Mouse (Mus musculus): ENCODE results near the gene Emc6. TPM values are rescaled to one million over a fixed set of nuclear protein-coding genes. Genes with fewer than 3 reads are reported as not detected.

Emc6 gene
- polyA plus RNA-seq, 1 experiment from 2014 or later, result 134 TPM

DNA sequence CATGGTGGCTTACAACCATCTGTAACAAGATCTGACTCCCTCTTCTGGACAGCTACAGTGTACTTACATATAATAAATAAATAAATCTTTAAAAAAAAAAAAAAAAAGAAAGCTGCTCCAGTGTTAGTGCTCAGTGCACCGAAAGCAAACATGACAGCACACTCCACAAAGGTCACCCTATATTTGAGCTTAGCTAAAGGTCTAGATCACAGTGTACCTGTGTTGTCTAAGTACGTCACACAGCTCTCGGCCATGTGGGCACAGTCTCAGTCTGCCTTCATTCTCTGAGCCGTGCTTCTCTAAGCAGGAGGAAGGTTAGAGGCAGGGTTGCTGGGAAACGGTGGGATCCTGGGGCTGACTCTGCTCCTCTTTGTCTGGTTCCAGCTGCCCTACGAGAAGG lies 50.3 kb downstream of the Emc6 start:
- 93% methylated on average over 6 of the region's 6 CpGs for WGBS
- peaks cover 4% of the 10 kb centered on the region; the same call in 1 of the 2 replicates for H3K36me3 ChIP-seq (ENCODE audit: control insufficient read depth, insufficient read depth, low read length)

More for the DNA sequence above, 50.3 kb downstream of the Emc6 start:
- Histone ChIP-seq H3K9ac (ENCODE audit: low read depth, low read length) (no peak overlapping the region), H3K9me3 (ENCODE audit: control insufficient read depth, low read length) (no peaks in the 10 kb centered on the region), H3K4me3 (ENCODE audit: low read length) (no peak overlapping the region), H3K27me3 (ENCODE audit: control insufficient read depth, insufficient read depth, low read length) (no peaks in the 10 kb centered on the region), H3K4me1 (ENCODE audit: control insufficient read depth, insufficient read depth, low read length) (no peaks in the 10 kb centered on the region), H3K27ac (ENCODE audit: low read depth, low read length) (no peak overlapping the region), H3K4me2 (replicated peaks; ENCODE audit: low read depth, low read length) (no peak overlapping the region)
- no peak for ATAC-seq (ENCODE audit: low FRiP score, low TSS enrichment)

Other genes with a start within 250 kb of the Emc6 start
- gene Atp2a3, start 215.9 kb downstream of the Emc6 start, polyA plus RNA-seq (2014; fragmentation: Nextera tagmentation; extraction: Ambion mirVana), result 1.3 and 2.2 TPM in 2 replicates
- gene P2rx1, start 177.9 kb downstream of the Emc6 start, polyA plus RNA-seq (2014; fragmentation: Nextera tagmentation; extraction: Ambion mirVana), result 0.61 and 0.76 TPM in 2 replicates
- 2.2 and 2.8 TPM in 2 replicates for gene Camkk1, start 158.0 kb downstream of the Emc6 start, polyA plus RNA-seq (2014; fragmentation: Nextera tagmentation; extraction: Ambion mirVana)
- gene Ncbp3, start 129.3 kb downstream of the Emc6 start, polyA plus RNA-seq (2014; fragmentation: Nextera tagmentation; extraction: Ambion mirVana), result 8.7 and 12.9 TPM in 2 replicates
- gene Itgae, start 86.5 kb downstream of the Emc6 start, polyA plus RNA-seq (2014; fragmentation: Nextera tagmentation; extraction: Ambion mirVana), result 0.20 and 0.24 TPM in 2 replicates
- gene Haspin, start 38.7 kb downstream of the Emc6 start, polyA plus RNA-seq (2014; fragmentation: Nextera tagmentation; extraction: Ambion mirVana), result 14.5 and 19.5 TPM in 2 replicates
- 0.34 TPM in 1 of 2 replicates, not detected in the other for gene P2rx5, start 16.6 kb downstream of the Emc6 start, polyA plus RNA-seq (2014; fragmentation: Nextera tagmentation; extraction: Ambion mirVana)
- gene Tax1bp3, start within 50 bp of the Emc6 start, polyA plus RNA-seq (2014; fragmentation: Nextera tagmentation; extraction: Ambion mirVana), result 195 and 209 TPM in 2 replicates
- gene Ctns, start 22.0 kb upstream of the Emc6 start, polyA plus RNA-seq (2014; fragmentation: Nextera tagmentation; extraction: Ambion mirVana), result 15.3 and 19.5 TPM in 2 replicates
- 0.77 and 1.1 TPM in 2 replicates for gene Shpk, start 22.4 kb upstream of the Emc6 start, polyA plus RNA-seq (2014; fragmentation: Nextera tagmentation; extraction: Ambion mirVana)
- gene Trpv1, start 57.3 kb upstream of the Emc6 start, polyA plus RNA-seq (2014; fragmentation: Nextera tagmentation; extraction: Ambion mirVana), result not detected in 2 replicates
- 0.14 and 0.15 TPM in 2 replicates for gene Trpv3, start 90.4 kb upstream of the Emc6 start, polyA plus RNA-seq (2014; fragmentation: Nextera tagmentation; extraction: Ambion mirVana)
- 4.5 and 6.3 TPM in 2 replicates for gene Aspa, start 152.6 kb upstream of the Emc6 start, polyA plus RNA-seq (2014; fragmentation: Nextera tagmentation; extraction: Ambion mirVana)
- not detected in 2 replicates for gene Gm49340, start 152.7 kb upstream of the Emc6 start, polyA plus RNA-seq (2014; fragmentation: Nextera tagmentation; extraction: Ambion mirVana)
- 0.16 TPM in 1 of 2 replicates, not detected in the other for gene Spata22, start 152.7 kb upstream of the Emc6 start, polyA plus RNA-seq (2014; fragmentation: Nextera tagmentation; extraction: Ambion mirVana)
- not detected in 2 replicates for gene Olfr20, start 173.7 kb upstream of the Emc6 start, polyA plus RNA-seq (2014; fragmentation: Nextera tagmentation; extraction: Ambion mirVana)
- not detected in 2 replicates for gene Olfr376, start 194.2 kb upstream of the Emc6 start, polyA plus RNA-seq (2014; fragmentation: Nextera tagmentation; extraction: Ambion mirVana)
- not detected in 2 replicates for gene Olfr1, start 222.6 kb upstream of the Emc6 start, polyA plus RNA-seq (2014; fragmentation: Nextera tagmentation; extraction: Ambion mirVana)